Mouse (Mus musculus) kidney, postnatal 4 days (tissue): ENCODE measurements at regions not wholly inside any gene's neighbourhood (a gene's known extent, or its start where the extent isn't known, plus 50 kb on each side); places are given as distances from the start of the nearest gene placed in this dataset.

Source experiments
- DNase-seq, 2 experiments: peaks; one replicate each; pipeline ENCODE4 v3.0.0; 2021; ENCODE audit warnings: mixed read lengths in 2 of 2

DNA sequence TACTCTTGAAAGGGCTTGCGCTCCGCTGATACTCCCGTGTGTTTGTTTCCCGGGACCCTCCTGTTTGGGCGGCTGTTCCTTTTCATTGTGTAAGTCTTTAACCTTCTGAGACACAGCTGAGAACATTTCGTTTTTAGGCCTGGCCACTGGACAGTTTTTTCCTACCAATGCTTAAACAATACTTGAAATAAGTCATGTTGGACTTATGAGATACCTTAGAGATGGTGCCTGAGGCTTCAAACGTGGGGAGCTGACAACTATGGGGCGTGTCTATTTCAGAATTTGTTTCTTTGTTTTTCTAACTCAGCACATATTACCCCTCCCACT, 78.9 kb upstream of the Otx2 start:
- no peak for DNase-seq

DNA sequence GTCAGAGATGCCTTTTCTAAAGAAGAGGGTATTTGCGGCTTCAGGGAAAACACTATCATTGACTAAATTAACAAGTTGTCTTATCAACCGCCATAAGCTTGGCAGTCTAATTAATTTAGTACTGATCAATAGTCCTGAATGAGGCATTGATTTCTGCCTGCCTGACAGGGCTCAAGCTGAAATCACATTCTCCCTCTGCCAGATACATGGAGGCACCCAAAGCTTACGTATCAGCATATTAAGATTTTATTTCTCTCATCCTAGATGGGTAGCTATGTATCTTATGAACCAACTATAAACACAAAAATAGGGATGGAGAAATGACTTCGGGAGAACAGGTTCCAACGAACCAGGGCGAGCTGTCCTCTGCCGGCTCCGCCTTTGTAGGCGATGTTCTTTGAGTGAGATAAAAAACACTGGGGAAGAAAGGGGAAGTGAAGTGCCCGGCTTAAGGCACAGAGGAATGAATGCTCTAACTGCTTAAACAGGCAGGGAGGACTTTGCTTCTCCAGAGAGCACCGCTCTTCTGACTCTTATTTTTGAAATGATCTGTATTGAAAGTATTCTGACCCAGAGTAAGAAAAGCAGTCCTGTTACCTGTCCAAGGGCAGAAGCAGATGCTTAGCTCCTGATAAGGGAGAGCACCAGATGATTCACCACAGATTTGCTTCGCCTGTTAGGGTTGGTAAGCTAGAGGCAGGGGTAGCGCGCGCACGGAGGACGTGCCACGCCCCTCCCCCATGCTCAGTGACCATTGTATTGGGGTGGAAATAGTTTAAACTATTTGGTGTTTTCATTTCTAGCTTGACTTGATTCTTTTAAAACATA, 78.3 kb upstream of the Otx2 start:
- no peak for DNase-seq

DNA sequence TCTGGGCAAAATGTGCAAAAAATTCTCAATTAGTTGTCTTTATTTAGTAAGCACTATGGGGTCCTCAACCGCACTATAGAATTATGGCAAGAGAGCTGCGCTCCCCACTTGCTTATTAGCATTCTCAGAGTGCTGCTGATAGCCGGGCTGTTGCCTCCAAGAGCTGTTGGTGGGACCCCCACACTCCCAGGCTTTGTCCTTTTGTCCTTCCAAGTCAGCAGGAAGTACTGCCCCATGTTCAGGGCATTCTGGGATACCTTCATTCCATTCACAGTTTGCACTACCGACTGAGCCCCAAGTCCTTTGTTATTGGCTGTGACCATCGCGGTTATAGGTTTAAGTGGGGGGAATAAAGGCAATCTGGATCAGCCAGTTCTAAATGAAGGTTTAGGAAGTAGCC, 77.4 kb upstream of the Otx2 start:
- no peak for DNase-seq

DNA sequence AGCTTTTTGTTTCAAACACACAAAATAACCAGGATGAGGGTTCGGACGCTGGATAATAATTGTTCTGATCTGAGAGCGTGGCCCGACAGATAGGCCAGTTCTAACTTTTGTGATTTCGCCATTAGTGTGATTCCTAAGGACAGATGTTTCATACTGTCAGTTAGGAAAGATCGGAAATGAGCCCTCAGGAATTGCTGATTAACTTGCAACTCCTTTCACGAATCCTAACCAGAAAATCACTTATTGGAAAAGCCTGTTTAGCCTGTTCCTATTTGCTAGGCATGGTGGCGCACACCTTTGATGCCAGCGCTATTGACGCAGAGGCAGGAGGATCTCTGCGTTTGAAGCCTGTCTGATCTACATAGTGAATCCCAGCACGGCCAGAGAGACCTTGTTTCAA, 75.4 kb upstream of the Otx2 start:
- no peak for DNase-seq

DNA sequence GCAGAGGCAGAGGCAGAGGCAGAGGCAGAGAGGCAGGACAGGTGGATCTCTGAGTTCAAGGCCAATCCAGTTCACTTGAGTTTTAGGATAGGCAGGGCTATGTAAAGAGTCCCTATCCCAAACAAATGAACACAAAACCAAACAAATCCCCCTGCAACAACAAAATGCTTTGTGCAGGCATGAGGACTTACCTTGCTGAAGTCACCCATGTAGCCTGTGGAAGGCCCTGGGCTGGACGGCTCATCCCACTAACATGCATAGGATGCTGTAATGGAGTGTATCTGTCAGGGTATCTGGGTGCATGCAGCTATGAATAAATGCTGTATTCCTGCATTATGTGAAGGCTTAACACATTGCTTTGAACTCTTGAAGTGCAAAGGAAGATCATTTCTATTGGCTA, 74.3 kb upstream of the Otx2 start:
- no peak for DNase-seq

DNA sequence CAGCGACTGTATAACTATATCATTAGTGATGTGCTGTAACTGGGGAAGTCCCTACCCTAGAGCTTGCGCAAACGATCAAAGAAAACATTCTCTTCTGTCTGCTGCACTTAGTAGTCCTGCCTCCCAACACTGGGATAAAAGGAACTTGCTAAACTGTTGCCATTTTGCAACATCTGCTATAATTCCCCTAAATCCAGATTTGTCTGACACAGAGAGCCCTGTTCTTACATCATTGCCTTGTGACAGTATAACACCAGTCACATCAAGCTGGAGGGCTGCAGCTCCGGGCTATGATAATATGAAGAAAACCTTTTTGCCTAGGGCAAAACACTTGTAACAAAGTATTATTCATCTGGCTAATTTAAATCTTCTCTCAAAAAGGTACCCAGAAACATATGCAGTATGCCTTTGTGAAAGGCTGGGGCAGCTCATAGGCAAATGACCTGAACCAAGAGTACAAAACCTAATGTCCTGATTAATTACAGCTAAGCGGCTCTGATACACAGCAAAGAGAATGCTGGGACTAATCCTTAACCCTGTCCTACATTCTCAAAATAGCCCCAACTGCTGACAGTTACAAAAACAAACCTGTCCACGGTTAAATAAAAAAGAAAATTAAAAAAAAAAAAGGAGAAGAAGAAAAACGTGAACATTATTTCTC, 67.5 kb upstream of the Otx2 start:
- no peak for DNase-seq

DNA sequence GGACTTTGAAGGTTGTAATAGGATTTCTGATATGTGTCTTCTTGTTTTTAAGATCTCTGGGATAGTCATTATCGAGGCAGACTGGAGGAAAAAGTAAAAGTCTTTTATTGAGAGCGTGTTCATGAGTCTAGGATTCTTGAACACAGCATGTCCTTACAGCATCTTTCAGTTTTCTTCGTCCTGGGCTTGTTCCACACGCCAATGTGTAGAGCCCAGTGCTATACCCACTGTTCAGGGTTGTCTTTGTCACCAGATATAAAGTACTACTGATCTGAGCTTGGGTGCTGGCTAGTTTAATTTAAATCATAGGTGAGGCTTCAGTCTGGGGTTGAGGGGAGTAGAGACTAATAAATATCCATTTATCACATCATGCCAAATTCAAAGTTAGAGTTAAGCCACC, 65.5 kb upstream of the Otx2 start:
- no peak for DNase-seq

DNA sequence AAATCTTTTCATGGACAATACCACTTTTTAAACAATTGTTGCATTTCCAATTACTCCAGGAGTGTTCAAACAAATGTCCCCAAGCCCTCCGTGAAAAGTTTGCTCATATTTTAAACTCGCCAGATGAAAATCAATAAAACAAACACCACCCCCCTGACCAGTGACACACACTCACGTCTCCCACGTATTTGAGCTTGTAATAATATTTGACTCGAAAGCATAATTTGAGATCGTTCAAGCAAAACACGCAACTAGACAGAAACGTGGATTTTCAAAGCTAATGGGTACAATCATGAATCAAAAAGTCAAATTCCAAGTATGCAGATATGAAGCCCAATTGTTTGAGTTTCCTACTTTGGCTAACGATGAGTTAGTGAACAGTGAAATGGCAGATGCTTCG, 65.0 kb upstream of the Otx2 start:
- no peak for DNase-seq

DNA sequence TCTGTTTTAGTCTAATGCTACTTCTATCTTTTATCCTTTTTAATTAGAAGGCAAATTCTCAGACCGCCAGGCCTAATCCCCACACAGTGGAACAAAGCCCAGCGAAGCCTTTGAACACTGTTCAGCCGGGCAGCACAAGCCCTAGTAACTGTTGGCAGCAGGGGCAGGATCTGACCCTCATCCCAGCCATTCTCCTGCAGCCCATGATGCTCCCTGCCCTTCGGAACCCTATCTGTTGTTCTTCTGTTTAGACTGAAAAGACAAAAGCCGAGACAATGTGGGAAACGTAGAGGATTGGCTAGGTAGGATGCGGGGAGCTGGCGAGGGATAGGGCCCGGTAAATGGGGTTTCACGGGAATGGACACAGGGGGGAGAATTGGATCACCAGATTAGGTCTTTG, 64.6 kb upstream of the Otx2 start:
- DNase-seq, result no peak

DNA sequence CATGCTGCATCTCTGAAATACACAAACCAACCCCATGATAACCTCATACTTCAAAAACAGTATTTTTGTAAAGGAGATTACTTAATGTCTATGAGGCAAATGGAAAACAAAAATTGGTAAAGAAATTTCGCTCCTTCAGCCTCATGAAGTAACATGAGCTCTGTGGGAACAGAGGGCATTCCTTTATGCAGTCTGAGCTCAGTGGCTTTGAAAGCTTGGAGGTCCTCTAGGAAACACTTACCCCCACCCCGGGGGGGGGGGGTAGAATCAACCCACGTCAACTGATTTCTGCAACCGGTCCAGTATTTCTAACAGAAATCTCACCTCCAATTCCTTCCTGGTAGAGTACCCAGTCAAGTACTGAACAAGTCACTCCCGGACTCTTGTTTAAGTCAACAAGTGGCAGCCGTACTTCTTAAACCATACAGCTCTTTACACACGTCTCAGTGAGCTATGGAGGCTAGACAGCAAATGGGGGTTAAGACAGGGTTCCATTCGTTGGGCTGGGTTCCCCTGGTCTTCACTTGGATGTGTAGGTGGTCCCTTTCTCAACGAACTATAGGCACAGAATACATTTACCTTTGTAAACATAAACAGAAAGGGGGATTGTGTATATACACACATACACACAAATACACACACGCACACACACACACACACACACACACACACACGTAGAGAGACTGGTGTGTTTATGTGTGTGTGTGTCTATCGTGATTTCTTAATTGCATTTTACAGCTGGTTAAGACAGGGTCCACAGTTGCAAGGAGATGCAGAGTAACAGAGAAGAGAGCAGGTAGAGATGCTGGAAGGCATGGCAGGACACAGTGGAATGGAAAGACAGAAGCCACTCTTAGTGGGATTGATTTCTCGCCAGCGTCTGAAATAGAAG, 63.6 kb upstream of the Otx2 start:
- DNase-seq, result no peak

DNA sequence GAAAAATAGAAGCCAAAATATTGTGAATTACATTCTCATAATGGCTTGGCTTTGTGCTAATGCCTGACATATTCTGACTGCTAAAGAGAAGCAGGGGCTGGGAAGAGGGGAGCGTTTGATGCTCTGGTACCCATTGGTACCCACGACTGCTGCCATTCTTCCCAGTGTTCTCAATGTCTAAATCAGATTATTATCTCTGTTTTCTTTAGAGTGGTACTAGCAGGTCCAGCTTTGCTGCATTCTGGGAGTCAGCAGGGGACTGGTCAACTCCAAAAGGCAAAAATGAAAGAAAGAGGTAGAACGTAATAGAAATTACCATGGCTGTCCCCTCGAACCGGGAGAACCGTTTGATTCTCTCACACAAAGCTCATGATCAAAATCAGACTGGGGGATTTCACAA, 62.6 kb upstream of the Otx2 start:
- no peak for DNase-seq

DNA sequence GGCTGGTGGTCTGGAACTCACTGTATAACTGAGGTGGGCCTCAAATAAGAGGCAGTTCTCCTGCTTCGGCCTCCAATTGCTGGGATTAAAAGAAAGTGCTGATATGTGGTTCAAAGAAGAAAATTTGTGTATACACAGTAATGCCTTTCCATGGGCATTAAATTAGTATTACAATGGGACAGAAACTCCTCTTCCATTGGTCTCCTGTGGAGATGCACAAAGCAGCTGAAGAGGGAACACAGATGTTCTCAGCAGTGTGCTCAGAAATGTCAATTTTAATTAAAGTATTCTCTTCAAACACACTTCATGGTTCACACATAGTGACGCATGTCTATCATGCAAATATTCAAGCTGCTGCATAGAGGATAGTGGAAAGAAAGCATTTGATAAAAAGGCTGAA, 56.4 kb upstream of the Otx2 start:
- DNase-seq, result no peak
